Mouse (Mus musculus) spleen, postnatal 36 days (tissue): ENCODE results near the gene Tcl1b4.
"Not testable (repeated sequence)": the region's sequence is repeated elsewhere in the genome, so short reads cannot be mapped to it uniquely, and the experiment has no call there.

Source experiments
- DNase-seq, 2 experiments: peaks; one replicate each; pipeline ENCODE4 v3.0.0; 2022; ENCODE audit warnings: low spot score in 2 of 2, mixed read lengths in 1 of 2

The Tcl1b4 gene

GRCm38 (mm10) chr12:105201657-105202056 is at the start of gene Tcl1b4:
Gene Tcl1b4 (plus strand): TSS chr12:105201957.
- DNase-seq = not testable (repeated sequence)

GRCm38 (mm10) chr12:105155286-105155685 is 46.5 kb upstream of the Tcl1b4 start:
- DNase-seq = not testable (repeated sequence)

GRCm38 (mm10) chr12:105158842-105159241 is 42.9 kb upstream of the Tcl1b4 start:
- DNase-seq = no peak

GRCm38 (mm10) chr12:105159390-105159789 is 42.4 kb upstream of the Tcl1b4 start, which contains the start of gene Tcl1b1:
Gene Tcl1b1 (plus strand): TSS chr12:105159690.
- DNase-seq = no peak

GRCm38 (mm10) chr12:105166734-105167133 is 35.0 kb upstream of the Tcl1b4 start:
- DNase-seq = no peak

- DNase-seq = no peak
These were observed 28.4 kb upstream of the Tcl1b4 start for GRCm38 (mm10) chr12:105173366-105173765.

GRCm38 (mm10) chr12:105174318-105174717 is 27.4 kb upstream of the Tcl1b4 start:
- peak; percentile 2 to 11 for DNase-seq

- DNase-seq = not testable (repeated sequence)
These were observed 25.7 kb upstream of the Tcl1b4 start, which contains the start of gene Tcl1b5 for GRCm38 (mm10) chr12:105176044-105176443. Gene Tcl1b5 (plus strand): TSS chr12:105176344.

GRCm38 (mm10) chr12:105181040-105181644 is 20.6 kb upstream of the Tcl1b4 start:
- not testable (repeated sequence) for DNase-seq

- DNase-seq = not testable (repeated sequence)
These were observed 12.8 kb upstream of the Tcl1b4 start for GRCm38 (mm10) chr12:105188980-105189379.

- DNase-seq = not testable (repeated sequence)
These were observed 11.0 kb upstream of the Tcl1b4 start, which contains the start of gene Tcl1b3 for GRCm38 (mm10) chr12:105190743-105191142. Gene Tcl1b3 (plus strand): TSS chr12:105191043.

- not testable (repeated sequence) for DNase-seq
These were observed 1.9 kb upstream of the Tcl1b4 start for GRCm38 (mm10) chr12:105199684-105200497.

GRCm38 (mm10) chr12:105207071-105207470 is 5.3 kb downstream of the Tcl1b4 start:
- DNase-seq = no peak

- no peak for DNase-seq
These were observed 6.7 kb downstream of the Tcl1b4 start for GRCm38 (mm10) chr12:105208441-105208840.

- no peak for DNase-seq
These were observed 7.5 kb downstream of the Tcl1b4 start for GRCm38 (mm10) chr12:105209231-105209630.

GRCm38 (mm10) chr12:105217101-105217760 is 15.5 kb downstream of the Tcl1b4 start:
- no peak for DNase-seq

- no peak for DNase-seq
These were observed 21.0 kb downstream of the Tcl1b4 start, which contains the start of gene Tcl1 for GRCm38 (mm10) chr12:105222601-105223319. Gene Tcl1 (minus strand): TSS chr12:105222793.

- no peak for DNase-seq
These were observed 23.0 kb downstream of the Tcl1b4 start for GRCm38 (mm10) chr12:105224621-105225320.

GRCm38 (mm10) chr12:105234362-105234761 is 32.6 kb downstream of the Tcl1b4 start:
- DNase-seq = no peak

GRCm38 (mm10) chr12:105235091-105235490 is 33.3 kb downstream of the Tcl1b4 start:
- DNase-seq = no peak

- no peak for DNase-seq
These were observed 37.3 kb downstream of the Tcl1b4 start for GRCm38 (mm10) chr12:105239060-105239459.
